Mouse (Mus musculus): ENCODE measurements at regions not wholly inside any gene's neighbourhood (a gene's known extent, or its start where the extent isn't known, plus 50 kb on each side); places are given as distances from the start of the nearest gene placed in this dataset.

DNA sequence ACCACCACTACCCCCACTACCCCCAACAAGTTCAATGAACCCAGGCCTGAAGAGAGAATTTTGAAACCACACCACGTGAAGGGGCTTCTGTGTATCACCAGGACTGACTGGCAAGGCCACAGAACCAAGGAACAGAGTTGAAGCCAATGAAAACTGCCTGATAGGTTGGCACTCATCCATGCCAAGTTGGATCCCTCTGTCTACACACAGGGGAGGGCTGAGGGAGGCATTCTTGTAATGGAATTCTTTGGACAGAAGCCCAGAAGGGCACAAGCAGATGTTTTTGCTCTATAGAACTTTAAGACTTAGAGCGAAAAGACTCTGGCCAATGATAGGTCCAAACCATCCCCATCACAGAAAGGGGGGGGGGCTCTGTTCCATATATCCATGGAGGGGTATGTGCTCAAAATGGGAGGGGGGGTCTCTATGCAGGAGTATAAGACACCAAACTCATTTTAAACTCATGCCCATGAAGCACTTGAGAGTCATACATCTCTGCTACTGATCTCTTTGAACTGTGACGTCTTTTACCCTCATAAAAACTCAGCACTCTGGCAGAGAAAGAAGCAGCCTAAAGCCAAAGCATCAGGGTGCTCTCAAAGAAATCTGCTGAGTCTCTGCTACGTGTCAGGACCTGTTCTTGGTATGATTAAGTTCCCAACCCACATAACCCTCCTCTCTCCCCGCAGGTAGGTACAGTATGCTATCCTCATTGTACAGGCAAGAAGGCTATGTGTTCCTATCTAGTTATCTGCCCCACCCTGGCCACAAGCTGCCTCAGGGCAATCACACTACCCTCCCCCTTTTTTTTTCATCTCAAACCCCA lies 567.1 kb downstream of the Insc start:
- H3K79me2 ChIP-seq (replicated peaks; ENCODE audit: control insufficient read depth, extremely low read depth, insufficient read depth, poor library complexity, severe bottlenecking), result no peaks in the 10 kb centered on the region
- no peak overlapping the region for H3K9ac ChIP-seq (ENCODE audit: insufficient read depth, low read depth)
- H3K4me1 ChIP-seq (ENCODE audit: control insufficient read depth in 1 of 2, insufficient read depth in 2 of 2), result peaks cover 0 to 4% of the 10 kb centered on the region in 2 experiments; a peak in 1 of 4 replicates
- no peak for TF ChIP-seq MXI1 (IDR thresholded peaks at IDR 0.05; ENCODE audit: low read depth, low read length)
- in situ Hi-C loops (cut with MboI; ENCODE audit: low pct_ligation_motif_present, low pct_unique_long_range_greater_than_20kb, low sequenced_read_pairs), result no loop called here
- no peaks in the 10 kb centered on the region for H3K36me3 ChIP-seq (replicated peaks in 1 of 2; ENCODE audit: control insufficient read depth in 1 of 2, insufficient read depth in 1 of 2, low read length in 1 of 2)
- no peaks in the 10 kb centered on the region for H3K9me3 ChIP-seq (replicated peaks; ENCODE audit: low read length)
- H3K4me2 ChIP-seq (ENCODE audit: insufficient read depth, low read depth, poor library complexity, severe bottlenecking), result no peak overlapping the region
- H3K27me3 ChIP-seq (replicated peaks), result peaks cover 26% of the 10 kb centered on the region
- DNase-seq (ENCODE audit: extremely low read depth), result no peak
- dilution Hi-C loops (cut with MboI; ENCODE audit: extremely low pct_ligation_motif_present, extremely low pct_unique_long_range_greater_than_20kb, low sequenced_read_pairs), result no loop called here
- no peak overlapping the region for H3K27ac ChIP-seq (ENCODE audit: insufficient read depth, low read depth)
- H3K4me3 ChIP-seq (replicated peaks in 1 of 3; ENCODE audit: low read depth in 2 of 3, low read length in 2 of 3, poor library complexity in 1 of 3), result no peak overlapping the region

GRCm38 (mm10) chr7:115319504-115319903 lies 576.0 kb downstream of the Insc start:
- Histone ChIP-seq H3K36me3 (replicated peaks in 1 of 2; ENCODE audit: control insufficient read depth in 1 of 2, insufficient read depth in 1 of 2, low read length in 1 of 2) (no peaks in the 10 kb centered on the region), H3K4me2 (ENCODE audit: insufficient read depth, low read depth, poor library complexity, severe bottlenecking) (no peak overlapping the region), H3K4me1 (ENCODE audit: control insufficient read depth in 1 of 2, insufficient read depth in 2 of 2) (no peaks in the 10 kb centered on the region), H3K79me2 (replicated peaks; ENCODE audit: control insufficient read depth, extremely low read depth, insufficient read depth, poor library complexity, severe bottlenecking) (no peaks in the 10 kb centered on the region), H3K27me3 (replicated peaks) (peaks cover 39% of the 10 kb centered on the region), H3K9ac (ENCODE audit: insufficient read depth, low read depth) (no peak overlapping the region), H3K9me3 (replicated peaks; ENCODE audit: low read length) (no peaks in the 10 kb centered on the region), H3K27ac (ENCODE audit: insufficient read depth, low read depth) (no peak overlapping the region), H3K4me3 (replicated peaks in 1 of 3; ENCODE audit: low read depth in 2 of 3, low read length in 2 of 3, poor library complexity in 1 of 3) (no peak overlapping the region)
- dilution Hi-C loops (cut with MboI; ENCODE audit: extremely low pct_ligation_motif_present, extremely low pct_unique_long_range_greater_than_20kb, low sequenced_read_pairs), result no loop called here
- TF ChIP-seq CHD2 (IDR thresholded peaks at IDR 0.05; ENCODE audit: low read length), result no peak
- TF ChIP-seq TBP (conservative IDR thresholded peaks at IDR 0.05; ENCODE audit: low read depth, low read length), result no peak
- TF ChIP-seq IRF4 (IDR thresholded peaks at IDR 0.05; ENCODE audit: low read depth, low read length), result no peak
- TF ChIP-seq EP300 (IDR thresholded peaks at IDR 0.05; ENCODE audit: low read length), result no peak
- no peak for TF ChIP-seq SIN3A (IDR thresholded peaks at IDR 0.05; ENCODE audit: low read length)
- no peak for TF ChIP-seq USF1 (IDR thresholded peaks at IDR 0.05; ENCODE audit: low read depth, low read length)
- no peak for TF ChIP-seq GABPA (IDR thresholded peaks at IDR 0.05; ENCODE audit: insufficient replicate concordance, low read depth, low read length)
- no peak for TF ChIP-seq MXI1 (IDR thresholded peaks at IDR 0.05; ENCODE audit: low read depth, low read length)
- TF ChIP-seq MAFK (IDR thresholded peaks at IDR 0.05; ENCODE audit: insufficient replicate concordance, low read length), result no peak
- no peak for DNase-seq (ENCODE audit: extremely low read depth)
- in situ Hi-C loops (cut with MboI; ENCODE audit: low pct_ligation_motif_present, low pct_unique_long_range_greater_than_20kb, low sequenced_read_pairs), result no loop called here

- in situ Hi-C loops (cut with MboI; ENCODE audit: low pct_ligation_motif_present, low pct_unique_long_range_greater_than_20kb, low sequenced_read_pairs) (no loop called here), dilution Hi-C loops (cut with MboI; ENCODE audit: extremely low pct_ligation_motif_present, extremely low pct_unique_long_range_greater_than_20kb, low sequenced_read_pairs) (no loop called here)
- Histone ChIP-seq H3K4me1 (ENCODE audit: control insufficient read depth in 1 of 2, insufficient read depth in 2 of 2) (no peaks in the 10 kb centered on the region), H3K27me3 (replicated peaks) (peaks cover 41% of the 10 kb centered on the region), H3K4me3 (replicated peaks in 1 of 3; ENCODE audit: low read depth in 2 of 3, low read length in 2 of 3, poor library complexity in 1 of 3) (no peak overlapping the region), H3K9ac (ENCODE audit: insufficient read depth, low read depth) (no peak overlapping the region), H3K27ac (ENCODE audit: insufficient read depth, low read depth) (no peak overlapping the region), H3K9me3 (replicated peaks; ENCODE audit: low read length) (no peaks in the 10 kb centered on the region), H3K79me2 (replicated peaks; ENCODE audit: control insufficient read depth, extremely low read depth, insufficient read depth, poor library complexity, severe bottlenecking) (no peaks in the 10 kb centered on the region), H3K36me3 (replicated peaks in 1 of 2; ENCODE audit: control insufficient read depth in 1 of 2, insufficient read depth in 1 of 2, low read length in 1 of 2) (no peaks in the 10 kb centered on the region), H3K4me2 (ENCODE audit: insufficient read depth, low read depth, poor library complexity, severe bottlenecking) (no peak overlapping the region)
- TF ChIP-seq CHD1 (IDR thresholded peaks at IDR 0.05; ENCODE audit: low read depth, low read length) (no peak), UBTF (IDR thresholded peaks at IDR 0.05; ENCODE audit: low read depth, low read length) (no peak), USF1 (IDR thresholded peaks at IDR 0.05; ENCODE audit: low read depth, low read length) (no peak), CTCF (conservative IDR thresholded peaks at IDR 0.05 in 1 of 2, IDR thresholded peaks at IDR 0.05 in 1 of 2; ENCODE audit: low read depth in 2 of 2, low read length in 2 of 2) (no peak), MAFK (IDR thresholded peaks at IDR 0.05; ENCODE audit: insufficient replicate concordance, low read length) (no peak), RCOR1 (conservative IDR thresholded peaks at IDR 0.05; ENCODE audit: low read depth, low read length) (no peak), BHLHE40 (IDR thresholded peaks at IDR 0.05; ENCODE audit: low read depth, low read length) (no peak)
- no peak for DNase-seq (ENCODE audit: extremely low read depth)
Measured at GRCm38 (mm10) chr7:115322989-115323388, 579.5 kb downstream of the Insc start.

All from CH12.LX (cell line).